Mouse (Mus musculus): Measurements from ENCODE around the gene Fancg.

- TF ChIP-seq CTCF (IDR thresholded peaks at IDR 0.05; ENCODE audit: control insufficient read depth, insufficient read depth, insufficient read length) (no peak), FOSL1 (IDR thresholded peaks at IDR 0.05; ENCODE audit: insufficient read depth, low read length, poor library complexity, severe bottlenecking) (no peak), USF1 (IDR thresholded peaks at IDR 0.05; ENCODE audit: low read depth) (no peak), MYOG (IDR thresholded peaks at IDR 0.05; ENCODE audit: control insufficient read depth, extremely low read depth, insufficient read length) (no peak), MYOD1 (IDR thresholded peaks at IDR 0.05; ENCODE audit: control insufficient read depth, insufficient read length, low read depth) (no peak), CEBPB (IDR thresholded peaks at IDR 0.05; ENCODE audit: low read depth) (no peak), MAX (IDR thresholded peaks at IDR 0.05) (no peak)
These were observed 50.9 kb downstream of the Fancg start for GRCm38 (mm10) chr4:42959382-42959781.

Data from C2C12 (cell line).